Mouse (Mus musculus): ENCODE data around the gene Iqgap2. TPM values are rescaled to one million over a fixed set of nuclear protein-coding genes. Genes with fewer than 3 reads are reported as not detected.

The Iqgap2 gene
- 1 to 10 TPM in 1 of 2 experiments, under 1 TPM in 1; 0.94 to 1.3 TPM for total RNA-seq (2021)
- long read RNA-seq, experiment 1, full-length matches to known transcripts, result 1 of 2 reads
- long read RNA-seq, experiment 1, partial matches to known transcripts, result 0 of 2 reads
- long read RNA-seq, experiment 1, other reads (novel, unspliced or antisense), result 1 of 2 reads
- long read RNA-seq, experiment 2, full-length matches to known transcripts, result 1 of 3 reads
- long read RNA-seq, experiment 2, partial matches to known transcripts, result 1 of 3 reads
- long read RNA-seq, experiment 2, other reads (novel, unspliced or antisense), result 1 of 3 reads

DNA sequence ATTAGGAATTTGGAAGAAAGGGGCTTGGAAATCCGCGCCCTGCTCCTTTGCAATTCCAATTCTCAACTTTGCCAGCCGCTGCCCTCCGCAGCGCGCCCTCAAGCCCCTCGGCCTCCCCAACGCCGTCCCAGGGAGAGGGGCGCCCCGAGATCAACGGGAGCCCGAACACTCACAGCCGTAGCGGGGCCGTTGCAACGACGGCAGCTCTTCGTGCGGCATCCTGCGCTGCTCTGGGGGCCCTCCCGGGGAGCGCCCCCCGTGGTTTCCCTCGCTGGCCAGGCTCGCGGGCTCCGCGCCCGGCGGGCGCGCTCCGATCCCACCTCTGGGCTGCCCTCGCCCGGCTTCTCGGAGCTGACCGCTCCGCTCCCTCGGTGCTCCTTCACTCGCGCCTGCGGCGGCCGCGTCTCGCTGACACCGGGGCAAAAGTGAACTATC is at the start of gene Iqgap2:
Iqgap2 (minus strand) TSS at position 432 of the 435 bp plus-strand sequence.
- DNase-seq, result no peak
- H3K4me3 ChIP-seq, result peak within 1 kb of the TSS; percentile 71
- TF ChIP-seq CTCF (IDR thresholded peaks at IDR 0.05), result no peak
- intact Hi-C loops (cut with DNase I), result loop anchor here (5.0 kb wide), 1 partner anchor 329 kb away; no protein-coding TSS in a partner anchor
- H3K27ac ChIP-seq, result peak within 1 kb of the TSS; percentile 76

DNA sequence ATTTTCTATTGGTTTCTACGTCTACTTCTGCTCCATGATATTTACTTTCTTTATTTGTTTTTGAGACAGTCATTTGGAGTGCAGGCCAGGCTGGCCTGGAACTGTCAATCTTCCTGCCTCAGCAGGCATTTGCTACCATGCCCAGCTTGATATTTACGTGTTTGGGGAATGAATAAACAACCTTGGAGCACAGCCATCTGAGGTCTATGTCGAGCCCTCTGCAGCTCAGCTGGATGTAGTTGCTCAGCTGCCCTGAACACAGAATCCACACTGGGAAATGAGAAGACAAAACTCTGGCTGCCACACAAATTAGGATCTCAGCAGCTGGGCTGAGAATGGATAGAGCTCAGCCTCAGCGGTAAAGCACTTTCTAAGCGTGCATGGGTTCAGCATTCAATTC is 49.1 kb upstream of the Iqgap2 start:
- DNase-seq, result no peak
- intact Hi-C loops (cut with DNase I), result no loop called here
- Histone ChIP-seq H3K27ac (no peak overlapping the region), H3K4me3 (no peak overlapping the region)
- no peak for TF ChIP-seq CTCF (IDR thresholded peaks at IDR 0.05)

DNA sequence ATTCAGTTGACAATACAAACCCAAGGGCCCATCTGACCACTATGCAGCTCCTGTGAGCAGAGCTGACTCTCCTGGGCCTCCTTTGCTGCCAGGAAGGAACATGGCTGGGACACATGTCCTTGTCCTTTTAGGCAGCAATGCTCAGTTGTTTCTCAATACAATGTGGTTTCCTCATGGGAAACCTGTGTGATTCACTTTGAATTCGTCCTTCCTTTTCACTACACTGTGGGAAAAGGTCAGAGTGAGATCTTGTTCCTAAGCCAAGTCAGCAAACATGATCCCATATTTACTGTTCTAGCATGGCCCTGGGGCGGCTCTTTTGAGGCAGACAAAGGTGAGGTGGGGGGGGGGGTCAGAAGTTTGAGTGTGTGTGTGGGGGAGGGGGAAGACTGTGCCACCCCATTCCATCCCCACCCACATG is 32.5 kb upstream of the Iqgap2 start:
- Histone ChIP-seq H3K27ac (no peak overlapping the region), H3K4me3 (no peak overlapping the region)
- intact Hi-C loops (cut with DNase I), result no loop called here
- TF ChIP-seq CTCF (IDR thresholded peaks at IDR 0.05), result no peak
- DNase-seq, result no peak

DNA sequence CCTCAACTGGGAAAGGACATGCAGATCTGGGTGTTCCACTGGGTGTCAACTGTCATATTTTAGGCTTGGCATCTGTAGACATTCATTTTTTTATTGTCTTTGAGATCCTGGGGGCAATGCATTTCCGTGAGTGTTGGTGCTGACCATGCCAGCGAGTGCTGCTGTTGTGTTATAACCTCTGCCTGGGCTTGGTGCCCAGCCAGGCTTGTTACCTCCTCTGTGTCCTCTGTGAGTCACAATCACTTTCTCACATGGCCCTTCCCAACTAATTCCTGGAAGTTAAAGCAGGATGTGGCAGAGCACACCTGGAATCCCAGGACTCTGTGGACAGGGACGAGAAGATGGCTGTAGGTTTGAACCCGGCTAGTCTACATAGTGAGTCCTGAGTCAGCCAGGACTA is 30.9 kb upstream of the Iqgap2 start:
- intact Hi-C loops (cut with DNase I), result no loop called here
- DNase-seq, result no peak
- TF ChIP-seq CTCF (IDR thresholded peaks at IDR 0.05), result no peak
- no peak overlapping the region for H3K27ac ChIP-seq
- no peak overlapping the region for H3K4me3 ChIP-seq

DNA sequence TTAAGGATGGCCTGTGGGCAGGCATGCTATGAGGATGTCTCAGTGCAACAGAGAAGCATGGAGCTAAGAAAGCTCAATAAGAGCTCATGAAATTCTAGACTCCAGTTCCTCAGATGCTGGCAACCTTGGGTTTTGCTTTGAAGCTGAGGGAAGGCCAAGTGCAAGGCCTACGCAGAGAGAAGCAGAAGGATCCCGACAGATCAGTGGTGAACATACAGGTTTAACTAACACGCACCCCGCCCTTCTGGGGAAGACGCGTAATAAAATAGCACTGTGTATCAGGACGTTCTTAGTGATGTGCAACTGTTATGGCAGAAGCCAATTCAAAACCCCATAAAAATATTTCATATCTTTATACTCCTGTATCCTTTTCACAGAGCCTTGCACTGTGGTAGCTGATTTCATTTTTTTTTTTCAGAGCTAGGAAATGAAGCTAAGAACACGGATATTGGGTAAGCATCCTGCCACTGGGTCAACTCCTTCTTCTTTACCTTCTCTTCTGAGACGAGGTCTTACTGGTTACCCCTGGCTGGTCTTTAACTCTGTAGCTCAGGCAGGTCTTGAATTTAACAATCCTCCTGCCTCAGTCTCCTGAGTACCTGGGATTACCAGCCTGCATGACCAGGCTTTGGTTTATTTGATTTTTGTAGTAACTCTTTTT is 27.0 kb upstream of the Iqgap2 start:
- DNase-seq, result no peak
- intact Hi-C loops (cut with DNase I), result no loop called here
- no peak overlapping the region for H3K27ac ChIP-seq

DNA sequence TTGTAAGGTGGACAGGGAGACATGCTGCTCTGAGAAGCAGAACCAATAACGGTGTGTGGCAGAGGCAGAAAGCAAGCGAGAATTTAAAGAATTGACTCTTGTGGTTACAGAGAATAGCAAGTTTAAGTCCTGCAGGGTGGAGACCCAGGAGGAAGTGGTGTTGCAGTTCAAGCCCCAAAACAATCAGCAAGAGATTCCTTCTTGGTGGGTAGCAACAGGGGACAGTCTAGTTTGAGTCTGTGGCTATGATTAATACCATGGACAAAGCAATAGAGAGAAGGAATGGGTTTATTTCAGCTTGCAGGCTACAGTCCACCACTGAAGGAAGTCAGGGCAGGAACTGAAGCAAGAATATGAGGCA is 21.3 kb upstream of the Iqgap2 start:
- intact Hi-C loops (cut with DNase I), result no loop called here
- Histone ChIP-seq H3K4me3 (no peak overlapping the region), H3K27ac (no peak overlapping the region)
- DNase-seq, result no peak
- TF ChIP-seq CTCF (IDR thresholded peaks at IDR 0.05), result no peak

More for the DNA sequence above, 27.0 kb upstream of the Iqgap2 start:
- no peak overlapping the region for H3K4me3 ChIP-seq
- TF ChIP-seq CTCF (IDR thresholded peaks at IDR 0.05), result no peak

DNA sequence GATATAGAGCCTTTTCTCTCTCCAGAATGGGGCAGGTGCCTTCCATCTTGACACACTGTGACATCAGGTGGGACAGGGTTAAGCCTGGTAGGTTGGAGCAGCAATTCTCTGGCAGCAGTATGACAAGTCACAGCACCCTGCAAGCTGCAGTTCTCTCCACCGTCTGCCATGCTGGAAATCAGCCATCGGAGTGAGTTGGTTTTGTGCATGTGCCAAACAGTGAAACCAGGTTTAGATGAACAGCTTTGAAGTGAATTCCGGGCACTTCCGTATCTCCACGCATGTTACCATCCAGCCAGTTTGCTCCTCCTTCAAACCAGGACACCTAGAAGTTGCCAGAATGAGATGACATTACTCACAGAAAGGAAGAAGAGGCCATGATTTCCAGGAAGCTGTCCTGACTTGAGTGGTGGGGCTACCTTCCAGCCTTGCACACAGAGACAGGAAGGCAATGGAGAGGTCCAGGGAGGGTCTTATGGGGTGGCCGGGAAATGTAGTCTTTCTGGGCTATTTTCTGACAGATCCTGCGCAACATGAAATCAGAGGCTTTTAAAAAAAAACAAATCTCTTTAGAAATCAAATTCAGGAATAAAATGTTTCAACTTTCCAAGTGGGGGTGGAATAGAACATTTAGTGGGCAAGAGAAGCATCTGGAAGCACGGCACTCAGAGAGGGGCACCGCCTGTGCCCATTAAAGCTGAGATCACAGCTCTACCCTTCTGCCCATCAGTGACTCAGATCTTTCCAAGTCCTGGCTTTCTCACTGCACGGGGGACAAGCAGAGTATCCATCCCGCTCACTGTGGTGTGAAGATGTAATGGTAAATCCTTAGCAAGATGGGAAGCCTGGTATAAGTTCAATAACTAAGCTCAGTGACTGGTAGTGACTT is 20.7 kb upstream of the Iqgap2 start:
- no peak for DNase-seq
- Histone ChIP-seq H3K4me3 (no peak overlapping the region), H3K27ac (no peak overlapping the region)
- no peak for TF ChIP-seq CTCF (IDR thresholded peaks at IDR 0.05)
- intact Hi-C loops (cut with DNase I), result no loop called here

DNA sequence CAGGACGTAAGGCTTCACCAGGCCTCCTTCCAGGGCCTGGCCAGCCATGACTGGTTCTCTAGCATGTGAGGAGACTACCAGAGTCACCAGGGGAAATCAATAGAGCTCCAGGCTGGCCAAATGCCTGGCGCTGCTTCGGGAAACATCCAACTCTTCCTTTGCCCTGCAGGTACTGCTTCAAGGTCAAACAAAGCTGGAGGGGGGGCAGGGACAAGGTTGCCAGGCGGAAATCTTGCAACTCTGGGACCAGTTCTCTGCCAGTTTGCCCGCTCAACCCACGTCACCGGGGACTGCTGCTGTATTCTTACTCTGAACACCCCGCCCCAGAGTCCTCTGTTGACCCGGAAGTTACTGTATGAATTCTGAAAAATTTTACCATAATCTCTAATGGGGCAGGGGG is 18.5 kb upstream of the Iqgap2 start:
- intact Hi-C loops (cut with DNase I), result no loop called here
- no peak for DNase-seq
- no peak for TF ChIP-seq CTCF (IDR thresholded peaks at IDR 0.05)
- Histone ChIP-seq H3K27ac (no peak overlapping the region), H3K4me3 (no peak overlapping the region)

DNA sequence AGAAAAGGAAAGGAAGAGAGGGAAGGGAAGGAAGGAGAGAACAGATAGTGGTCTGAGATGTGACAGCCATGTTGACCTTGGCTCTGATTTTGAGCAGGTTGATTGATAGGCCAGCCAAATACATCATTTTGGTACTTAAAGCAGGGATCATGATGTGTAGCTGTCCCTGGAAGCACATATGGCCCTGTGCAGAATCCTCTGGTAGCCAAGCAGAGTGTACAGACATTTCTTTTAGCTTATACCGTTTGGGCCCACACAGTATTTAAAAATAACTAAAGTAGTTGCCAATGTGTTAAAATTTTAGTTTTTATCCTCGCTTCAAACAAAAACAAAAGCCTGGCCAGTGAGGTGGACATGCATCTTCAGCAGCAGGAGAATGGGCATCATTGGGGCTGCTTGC is 17.5 kb upstream of the Iqgap2 start:
- DNase-seq, result no peak
- no peak for TF ChIP-seq CTCF (IDR thresholded peaks at IDR 0.05)
- no peak overlapping the region for H3K27ac ChIP-seq
- no peak overlapping the region for H3K4me3 ChIP-seq
- intact Hi-C loops (cut with DNase I), result no loop called here

DNA sequence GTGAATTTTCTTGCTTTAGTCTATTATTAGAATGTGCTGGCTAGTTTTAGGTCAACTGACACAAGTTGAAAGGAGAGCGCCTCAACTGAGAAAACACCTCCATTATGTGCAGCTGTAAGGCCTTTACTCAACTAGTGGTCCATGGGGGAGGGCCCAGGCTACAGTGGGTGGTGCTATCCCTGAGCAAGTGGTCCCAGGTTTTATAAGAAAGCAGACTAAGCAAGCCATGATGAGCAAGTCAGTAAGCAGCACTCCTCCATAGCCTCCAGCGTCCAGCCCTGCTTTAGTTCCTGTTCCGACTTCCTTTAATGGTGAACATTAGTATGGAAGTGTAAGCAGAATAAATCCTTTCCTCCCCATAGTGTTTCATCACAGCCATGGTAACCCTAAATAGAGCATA is 11.0 kb upstream of the Iqgap2 start:
- no peak overlapping the region for H3K4me3 ChIP-seq
- DNase-seq, result no peak
- H3K27ac ChIP-seq, result no peak overlapping the region
- intact Hi-C loops (cut with DNase I), result no loop called here
- TF ChIP-seq CTCF (IDR thresholded peaks at IDR 0.05), result no peak

DNA sequence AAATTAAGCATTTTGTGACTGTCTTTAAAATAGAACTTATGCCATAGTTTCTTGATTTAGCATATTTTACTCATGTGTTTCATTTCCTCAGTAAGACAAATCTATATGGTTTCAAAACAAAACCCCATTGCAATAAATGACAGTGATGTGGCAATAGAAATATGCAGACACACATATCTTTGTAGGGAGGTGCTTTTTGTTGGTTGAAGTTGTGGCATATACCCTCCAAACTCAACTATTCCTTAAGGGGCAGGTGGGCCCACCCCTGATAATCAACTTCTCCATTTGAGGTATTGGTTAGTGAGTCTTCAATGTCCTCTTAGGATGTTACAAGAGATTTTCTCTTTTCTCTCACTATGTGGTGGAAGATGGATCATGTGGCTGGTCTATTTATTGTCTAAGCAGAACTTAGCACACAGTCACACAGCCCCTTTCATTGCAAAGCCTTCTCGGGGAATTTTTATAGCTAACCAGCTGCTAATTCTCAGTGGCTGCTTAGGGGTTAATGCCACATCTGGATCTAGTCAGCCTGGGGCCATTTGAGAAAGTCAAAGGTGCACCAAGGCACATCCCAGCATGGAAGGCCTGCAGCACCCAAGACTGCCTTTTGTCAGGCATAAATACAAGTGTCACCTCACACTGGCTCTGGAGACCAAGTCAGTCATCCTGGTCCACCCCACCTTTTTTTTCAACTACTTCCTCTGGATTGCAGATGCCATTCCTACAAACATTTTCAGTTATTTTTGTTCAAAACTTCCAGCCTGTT is 8.3 kb upstream of the Iqgap2 start:
- Histone ChIP-seq H3K27ac (no peak overlapping the region), H3K4me3 (no peak overlapping the region)
- no peak for DNase-seq
- intact Hi-C loops (cut with DNase I), result no loop called here
- no peak for TF ChIP-seq CTCF (IDR thresholded peaks at IDR 0.05)

DNA sequence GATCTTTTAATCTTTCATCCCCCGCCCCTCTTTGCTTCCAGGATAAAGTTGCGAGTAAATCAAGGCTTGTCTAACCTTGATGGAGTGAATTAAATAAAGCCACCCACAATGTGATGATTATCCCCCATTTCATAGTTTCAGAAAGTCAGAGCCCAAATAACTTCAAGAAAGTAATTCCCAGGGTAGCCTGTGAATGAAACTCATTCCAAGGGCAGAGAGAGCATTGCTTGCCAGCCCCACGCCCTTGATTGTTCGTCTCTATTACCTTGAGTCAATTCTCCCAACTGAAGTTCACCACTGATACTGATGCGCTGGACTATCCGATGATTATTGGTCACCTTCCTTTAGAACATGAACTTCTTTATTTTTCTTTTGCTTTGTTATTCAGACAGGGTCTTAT is 4.8 kb upstream of the Iqgap2 start:
- TF ChIP-seq CTCF (IDR thresholded peaks at IDR 0.05), result no peak
- Histone ChIP-seq H3K27ac (no peak overlapping the region), H3K4me3 (no peak overlapping the region)
- no peak for DNase-seq
- intact Hi-C loops (cut with DNase I), result no loop called here

Data from gastrocnemius, adult 2 months (tissue).